Mouse (Mus musculus) C2C12 (cell line): ENCODE data around the gene Klhl26. TPM values are rescaled to one million over a fixed set of nuclear protein-coding genes. Genes with fewer than 3 reads are reported as not detected.

Source experiments
- H3K27me3 ChIP-seq: one replicate; pipeline ENCODE4 v1.6.1; 2011; ENCODE audit not compliant: control insufficient read depth, insufficient read depth, insufficient read length
- H3K36me3 ChIP-seq: one replicate; pipeline ENCODE4 v1.6.1; 2011; ENCODE audit not compliant: control insufficient read depth, insufficient read depth
- H3K4me3 ChIP-seq: one replicate; pipeline ENCODE4 v1.5.1; 2011; ENCODE audit warnings: mild to moderate bottlenecking, control low read depth; ENCODE audit not compliant: poor library complexity, insufficient read depth, severe bottlenecking
- H3K79me2 ChIP-seq: one replicate; pipeline ENCODE4 v1.6.1; 2011; ENCODE audit not compliant: control insufficient read depth, insufficient read depth
- H3K79me3 ChIP-seq: one replicate; pipeline ENCODE4 v1.6.1; 2011; ENCODE audit warnings: low read depth, control low read depth
- H3ac ChIP-seq: one replicate; pipeline ENCODE3; 2011; ENCODE audit warnings: low read depth; ENCODE audit not compliant: control insufficient read depth, insufficient read length
- CEBPB ChIP-seq: IDR thresholded peaks from one replicate; pipeline ENCODE4 v1.6.1; 2011; ENCODE audit warnings: low read depth, mild to moderate bottlenecking, control low read depth, moderate library complexity
- CTCF ChIP-seq: IDR thresholded peaks from one replicate; pipeline ENCODE4 v1.5.1; 2011; ENCODE audit not compliant: control insufficient read depth, insufficient read depth, insufficient read length
- FOSL1 ChIP-seq: IDR thresholded peaks from one replicate; pipeline ENCODE4 v1.8.0; 2011; ENCODE audit warnings: mild to moderate bottlenecking, low read length; ENCODE audit not compliant: poor library complexity, insufficient read depth, severe bottlenecking
- MAX ChIP-seq: IDR thresholded peaks from one replicate; pipeline ENCODE4 v1.6.1; 2011; ENCODE audit warnings: mild to moderate bottlenecking, control low read depth
- MYOD1 ChIP-seq: IDR thresholded peaks from one replicate; pipeline ENCODE4 v1.6.1; 2011; ENCODE audit warnings: low read depth; ENCODE audit not compliant: control insufficient read depth, insufficient read length
- MYOG ChIP-seq: IDR thresholded peaks from one replicate; pipeline ENCODE4 v1.6.1; 2011; ENCODE audit not compliant: control insufficient read depth, insufficient read length; ENCODE audit errors: extremely low read depth
- USF1 ChIP-seq: IDR thresholded peaks from one replicate; pipeline ENCODE4 v1.6.1; 2011; ENCODE audit warnings: low read depth, mild to moderate bottlenecking, control low read depth, moderate library complexity
- polyA plus RNA-seq: library from polyadenylated mRNA; unstranded; fragments of >200 nt; fragmentation: generic; extraction: Trizol; gene quantifications from one replicate; pipeline ENCODE4 v1.2.1, GENCODE M21; 2012; ENCODE audit warnings: missing spikeins

Gene Klhl26
- polyA plus RNA-seq, 1 experiment = 34.4 TPM

GRCm38 (mm10) chr8:70510228-70510915, 33.6 kb upstream of the Klhl26 start, which contains the start of gene Uba52:
Gene Uba52, minus strand, starts transcription at chr8:70510801.
- H3K79me2 ChIP-seq = peaks cover 70% of the 10 kb centered on the region
- TF ChIP-seq MAX = peak; percentile 92
- no peak for TF ChIP-seq CTCF
- no peak for TF ChIP-seq FOSL1
- TF ChIP-seq MYOG = no peak
- no peak for TF ChIP-seq MYOD1
- H3K79me3 ChIP-seq = peaks cover 41% of the 10 kb centered on the region
- H3K36me3 ChIP-seq = peaks cover 46% of the 10 kb centered on the region
- H3K27me3 ChIP-seq = no peaks in the 10 kb centered on the region
- peak within 1 kb of the TSS; percentile 93 for H3K4me3 ChIP-seq
- H3ac ChIP-seq = peak within 1 kb of the TSS; percentile 92

GRCm38 (mm10) chr8:70509281-70509952, 32.6 kb upstream of the Klhl26 start:
- Histone ChIP-seq H3K27me3 (no peaks in the 10 kb centered on the region), H3ac (peak overlapping the region; percentile 92), H3K79me2 (peaks cover 73% of the 10 kb centered on the region), H3K4me3 (peak overlapping the region; percentile 93), H3K36me3 (peaks cover 46% of the 10 kb centered on the region), H3K79me3 (peaks cover 41% of the 10 kb centered on the region)
- TF ChIP-seq MAX (no peak), FOSL1 (no peak), USF1 (no peak), CTCF (no peak), MYOD1 (no peak), CEBPB (no peak), MYOG (no peak)

GRCm38 (mm10) chr8:70507027-70507393, 30.2 kb upstream of the Klhl26 start:
- Histone ChIP-seq H3ac (no peak overlapping the region), H3K4me3 (peak overlapping the region; percentile 48), H3K36me3 (peaks cover 40% of the 10 kb centered on the region), H3K27me3 (no peaks in the 10 kb centered on the region), H3K79me3 (peaks cover 39% of the 10 kb centered on the region), H3K79me2 (peaks cover 58% of the 10 kb centered on the region)
- no peak for TF ChIP-seq MYOG
- TF ChIP-seq MAX = no peak
- TF ChIP-seq MYOD1 = no peak
- TF ChIP-seq USF1 = no peak

- Histone ChIP-seq H3K4me3 (peak within 1 kb of the TSS; percentile 48), H3K79me3 (peaks cover 34% of the 10 kb centered on the region), H3ac (peak within 1 kb of the TSS; percentile 69), H3K79me2 (peaks cover 53% of the 10 kb centered on the region), H3K27me3 (no peaks in the 10 kb centered on the region), H3K36me3 (peaks cover 34% of the 10 kb centered on the region)
- TF ChIP-seq CTCF (peak; percentile 93), MYOG (no peak)
These were observed 29.7 kb upstream of the Klhl26 start, which contains the start of gene Rex1bd for GRCm38 (mm10) chr8:70506328-70507026. Gene Rex1bd, minus strand, starts transcription at chr8:70506752.

- peaks cover 33% of the 10 kb centered on the region for H3K36me3 ChIP-seq
- no peaks in the 10 kb centered on the region for H3K27me3 ChIP-seq
- peaks cover 46% of the 10 kb centered on the region for H3K79me2 ChIP-seq
- peaks cover 31% of the 10 kb centered on the region for H3K79me3 ChIP-seq
- TF ChIP-seq MAX = no peak
- TF ChIP-seq MYOD1 = no peak
- no peak for TF ChIP-seq FOSL1
- peak; percentile 83 for TF ChIP-seq USF1
- peak overlapping the region; percentile 69 for H3ac ChIP-seq
- peak overlapping the region; percentile 48 for H3K4me3 ChIP-seq
These were observed 29.0 kb upstream of the Klhl26 start for GRCm38 (mm10) chr8:70505698-70506327.

GRCm38 (mm10) chr8:70504851-70505250, 28.1 kb upstream of the Klhl26 start:
- peaks cover 39% of the 10 kb centered on the region for H3K79me2 ChIP-seq
- H3K27me3 ChIP-seq = no peaks in the 10 kb centered on the region
- peak overlapping the region; percentile 14 for H3ac ChIP-seq
- peak overlapping the region; percentile 48 for H3K4me3 ChIP-seq
- peaks cover 29% of the 10 kb centered on the region for H3K79me3 ChIP-seq
- peaks cover 39% of the 10 kb centered on the region for H3K36me3 ChIP-seq
- TF ChIP-seq CEBPB (no peak), MYOD1 (no peak), CTCF (peak; percentile 36), USF1 (no peak), FOSL1 (no peak), MYOG (no peak)
